Mouse (Mus musculus) kidney, postnatal 10 days (tissue): ENCODE results near the gene Ubl3.

Experiments
- DNase-seq: peaks from one replicate; pipeline ENCODE4 v3.0.0; 2021; ENCODE audit warnings: mixed read lengths

Gene Ubl3

DNA sequence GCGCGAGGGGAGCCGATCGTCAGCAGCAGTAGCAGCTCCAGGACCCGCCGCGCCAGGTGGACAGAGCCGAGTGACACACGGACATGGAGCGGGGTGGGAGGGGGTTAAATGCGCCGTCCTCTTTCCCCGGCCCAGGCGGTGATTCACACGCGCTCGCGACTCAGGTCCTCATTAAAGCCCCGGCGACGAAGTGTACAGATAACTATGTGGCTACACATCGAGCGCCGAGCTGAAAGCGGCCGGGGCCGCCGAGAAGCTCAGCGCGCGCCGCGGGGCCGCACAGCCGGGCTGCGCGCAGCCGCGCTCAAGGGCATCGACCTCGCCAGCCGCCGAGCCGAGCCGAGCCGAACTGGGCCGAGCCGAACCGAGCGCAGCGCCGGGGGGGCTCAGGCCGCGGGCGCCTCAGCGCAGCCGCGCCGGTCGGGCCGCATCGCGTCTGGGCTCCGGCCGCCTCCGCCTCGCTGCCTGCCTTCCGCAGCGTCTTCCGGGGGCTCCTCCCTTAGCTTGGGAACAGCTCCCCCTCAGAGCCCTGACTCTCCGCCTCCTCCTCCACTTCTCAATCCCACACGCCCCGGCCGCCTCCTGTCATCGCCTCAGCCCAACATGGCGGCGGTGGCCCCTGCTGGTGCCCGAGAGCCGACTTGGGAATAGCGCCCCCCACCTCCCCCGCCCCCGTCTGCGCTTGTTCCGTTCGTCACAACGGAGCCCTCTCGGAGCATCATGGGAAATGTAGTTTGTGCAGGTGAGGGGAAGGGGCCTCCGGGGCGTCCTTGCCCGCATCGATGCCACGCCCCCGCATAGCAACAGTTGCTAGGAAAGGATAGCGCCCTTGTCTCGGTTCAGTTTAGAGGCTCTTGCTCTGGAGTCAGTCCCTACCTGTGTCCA is at the start of gene Ubl3:
Ubl3 (minus strand) TSS at position 603 of the 885 bp plus-strand sequence.
- DNase-seq, result peak; percentile 96

DNA sequence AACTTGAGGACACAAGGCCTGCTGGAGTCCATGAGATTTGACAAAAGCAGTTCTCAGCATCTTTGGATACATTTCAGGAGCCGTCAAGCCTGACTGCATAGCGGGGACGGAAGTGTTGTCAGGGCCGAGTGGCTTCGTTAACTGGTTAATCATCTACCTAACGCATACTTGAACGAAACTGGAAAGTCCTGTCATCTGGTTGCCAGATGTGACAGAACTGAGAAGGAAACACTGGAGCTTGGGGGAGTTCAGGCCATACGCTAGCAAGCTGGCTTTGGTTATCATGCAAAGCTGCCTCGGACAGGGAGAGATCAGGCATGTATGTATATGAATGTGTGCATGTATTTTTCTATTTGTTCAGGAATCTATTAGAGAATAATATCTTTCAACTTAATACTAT is 45.8 kb upstream of the Ubl3 start:
- peak; percentile 55 for DNase-seq

DNA sequence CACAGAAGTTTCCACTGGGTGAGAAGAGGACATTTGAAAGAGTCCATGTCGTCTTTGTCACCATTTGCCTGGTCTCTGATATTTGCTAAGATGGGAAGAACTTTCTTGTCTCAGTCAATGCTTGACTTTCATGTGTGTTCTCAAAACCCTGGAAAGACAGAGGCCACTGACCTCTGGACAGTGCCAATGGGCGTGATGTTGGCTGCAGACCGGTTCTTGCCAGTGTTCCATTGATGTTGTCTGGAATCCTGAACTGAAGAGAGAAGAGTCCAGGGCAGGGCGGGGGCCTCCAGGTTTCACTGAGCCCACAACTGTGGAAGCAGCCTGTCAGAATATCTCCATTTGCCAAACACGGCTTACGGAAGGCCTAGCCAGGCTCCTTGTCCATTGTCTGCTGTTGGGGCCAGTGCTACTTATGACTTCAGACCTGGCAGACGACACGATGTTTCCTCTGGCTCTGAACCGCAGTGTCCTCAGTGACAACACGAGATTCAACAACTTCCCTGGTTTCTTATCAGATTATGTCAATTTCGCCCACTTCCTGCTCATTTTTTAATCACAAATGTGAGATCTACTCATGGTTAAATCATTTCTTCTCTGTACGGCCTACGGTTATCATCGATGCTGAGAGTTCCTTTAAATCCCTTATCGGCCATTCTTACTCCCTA is 43.6 kb upstream of the Ubl3 start:
- no peak for DNase-seq

DNA sequence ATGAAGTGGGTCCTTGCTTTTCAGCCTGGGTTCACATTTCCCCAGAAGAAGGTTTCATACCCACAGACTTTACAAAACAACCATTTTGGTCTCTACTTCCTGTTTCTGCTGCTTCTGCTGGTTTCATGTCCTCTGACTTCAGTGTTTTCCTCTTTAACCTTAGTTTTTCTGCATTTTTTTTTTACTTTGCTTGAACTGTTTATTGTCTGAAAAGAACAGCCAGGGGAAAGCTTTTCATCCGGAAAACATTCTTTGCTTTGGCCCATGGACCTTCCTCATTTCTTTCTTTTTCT is 42.8 kb upstream of the Ubl3 start:
- no peak for DNase-seq

DNA sequence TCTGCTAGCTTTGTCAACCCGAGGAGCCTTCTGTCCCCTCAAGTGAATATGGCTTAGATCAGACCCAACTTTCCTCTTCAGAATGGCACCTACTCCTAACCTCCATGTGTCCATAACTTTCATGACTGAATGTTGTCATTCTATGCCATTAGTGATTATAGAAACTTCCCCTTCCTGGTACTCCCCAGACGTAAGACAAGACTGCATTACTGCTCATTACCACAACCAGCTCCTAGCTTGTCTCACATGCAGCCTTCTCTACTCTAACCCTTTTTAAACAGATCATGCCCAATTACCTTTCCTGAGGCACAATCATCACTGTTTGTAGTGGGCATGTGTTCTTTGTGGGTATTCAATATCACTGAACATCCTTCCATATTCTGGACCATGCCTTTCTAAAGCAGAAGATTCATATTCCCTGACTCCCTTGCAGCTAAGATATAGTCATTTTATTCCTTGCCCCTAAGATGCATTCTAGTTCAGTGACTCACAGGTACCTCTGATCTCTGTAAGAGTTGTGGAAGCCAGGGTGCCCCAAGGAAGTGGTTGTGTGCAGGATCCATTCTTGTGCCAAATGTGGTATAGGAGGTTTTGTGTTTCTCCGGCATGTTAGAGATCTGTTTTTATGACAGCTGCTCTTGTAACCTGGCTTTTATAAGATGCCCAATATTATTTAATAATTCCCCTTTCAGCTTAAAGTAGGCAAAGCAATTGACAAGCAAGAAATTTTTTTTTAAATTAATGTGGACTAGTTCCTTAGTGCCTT is 42.3 kb upstream of the Ubl3 start:
- DNase-seq, result no peak

DNA sequence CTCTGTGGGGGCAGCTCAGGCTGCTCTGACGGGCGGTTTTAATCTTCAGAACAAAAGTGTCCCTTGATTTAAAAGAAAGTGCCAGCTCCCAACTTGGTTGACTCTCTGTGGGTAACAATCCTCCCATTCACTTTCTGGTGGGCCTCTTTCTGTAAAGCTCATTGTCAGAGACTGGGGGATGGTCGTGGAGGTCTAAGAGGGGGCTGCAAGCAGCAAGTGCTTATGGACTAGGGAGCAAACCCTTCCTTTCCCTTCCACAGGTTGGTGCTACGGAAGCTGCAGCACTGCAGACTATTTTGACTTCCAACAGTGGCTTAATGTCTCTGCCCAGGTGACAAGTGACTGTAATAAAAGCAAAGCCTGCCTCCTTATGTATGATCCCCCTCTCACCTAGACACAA is 41.0 kb upstream of the Ubl3 start:
- DNase-seq, result no peak

DNA sequence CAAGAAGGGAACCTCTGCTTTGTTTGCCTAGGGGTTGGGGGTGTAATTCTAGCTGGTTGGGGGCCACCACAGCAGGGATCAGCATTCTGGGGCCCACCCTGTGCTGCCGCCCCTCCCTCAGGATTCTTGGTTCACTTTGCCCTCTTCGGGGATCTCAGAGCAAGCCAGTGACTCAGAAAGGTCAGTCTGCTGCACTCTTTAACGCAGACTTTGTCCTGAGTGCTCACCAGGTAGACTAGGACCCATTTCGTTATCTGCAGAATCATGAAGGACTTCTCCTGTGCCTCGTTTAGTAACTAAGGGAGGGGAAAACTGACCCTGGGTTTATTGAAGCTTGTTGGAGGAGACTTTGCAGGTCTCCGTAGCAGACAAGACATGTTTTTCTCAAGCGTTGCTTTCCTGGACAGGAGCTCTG is 38.9 kb upstream of the Ubl3 start:
- no peak for DNase-seq

DNA sequence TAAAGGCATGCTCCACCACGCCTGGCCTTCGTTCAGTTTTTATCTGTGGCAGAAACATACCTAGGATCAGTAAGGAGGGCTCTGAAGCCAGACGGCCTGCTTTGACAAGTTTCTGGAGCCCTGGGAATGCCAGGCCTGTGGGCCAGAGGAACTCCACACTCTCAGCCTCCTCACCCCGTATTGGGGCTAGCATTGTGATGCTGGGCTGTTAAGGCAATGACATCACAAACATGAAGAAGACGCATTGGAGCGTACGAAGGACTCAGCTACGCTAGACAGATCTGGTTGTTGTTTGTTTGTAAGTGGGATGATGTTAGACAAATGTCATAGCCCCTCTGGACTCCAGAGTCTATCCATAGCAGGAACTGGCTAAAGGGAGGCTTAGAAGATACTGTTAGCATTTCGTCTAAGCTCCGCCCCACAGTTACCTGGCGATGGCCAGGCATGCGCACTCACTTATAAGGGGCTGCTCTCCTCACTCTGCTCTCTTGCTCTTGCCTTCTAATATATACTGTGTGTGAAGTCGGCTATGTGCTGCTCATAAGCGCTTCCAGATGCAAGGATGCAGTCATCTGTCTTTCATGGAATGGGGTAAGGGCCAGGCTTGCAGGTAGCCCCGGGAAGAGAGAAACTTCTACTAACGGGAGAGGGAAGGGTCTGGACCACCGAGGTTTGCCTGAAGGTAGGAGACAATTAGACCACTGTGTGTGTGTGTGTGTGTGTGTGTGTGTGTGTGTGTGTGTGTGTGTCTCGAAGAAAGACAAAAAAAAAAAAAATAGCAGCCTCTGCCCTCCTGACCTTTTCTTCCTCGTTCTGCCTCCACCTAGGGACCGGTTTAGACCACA is 38.2 kb upstream of the Ubl3 start:
- DNase-seq, result no peak

DNA sequence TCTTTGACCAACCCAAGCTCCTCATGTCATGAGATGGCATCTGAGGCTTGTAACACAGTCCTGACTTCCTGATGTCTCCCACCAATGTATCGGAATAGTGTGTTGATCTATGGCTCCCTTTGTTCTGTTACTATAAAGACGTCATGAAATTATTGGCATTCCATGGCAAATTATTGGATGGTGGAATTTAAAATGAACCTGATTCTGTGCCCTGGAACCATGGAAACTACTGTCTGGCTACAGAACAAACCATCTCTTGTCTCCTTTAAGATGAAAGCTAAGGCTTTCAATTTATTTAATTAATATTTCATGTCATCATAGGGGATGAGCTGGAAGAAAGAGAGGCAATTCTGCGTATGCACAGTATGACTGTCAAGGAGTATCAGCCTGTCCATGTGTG is 36.4 kb upstream of the Ubl3 start:
- DNase-seq, result no peak

DNA sequence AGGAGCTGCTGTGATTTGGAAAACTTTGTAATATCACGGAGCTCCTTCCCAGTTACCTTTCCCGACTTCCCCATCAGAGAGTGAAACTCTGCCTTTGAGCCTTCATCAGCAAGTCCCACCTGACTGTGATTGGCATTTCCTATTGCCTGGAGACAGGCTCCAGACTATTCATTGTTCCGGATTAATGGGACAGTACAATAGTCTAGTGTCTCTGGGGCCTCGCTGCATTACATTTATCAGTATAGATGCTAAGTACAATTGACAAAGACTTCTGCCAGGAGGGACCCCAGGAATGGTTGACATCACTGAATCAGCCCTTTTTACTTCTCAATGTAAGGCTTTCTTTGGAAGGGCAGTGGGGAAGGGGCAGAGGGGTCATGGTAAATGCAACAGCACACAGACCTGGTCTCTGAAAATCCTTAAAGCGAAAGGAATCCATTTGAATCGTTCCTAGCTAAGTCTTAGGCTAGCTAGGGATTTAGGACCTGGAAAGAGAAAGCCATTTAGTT is 35.6 kb upstream of the Ubl3 start:
- DNase-seq, result no peak

DNA sequence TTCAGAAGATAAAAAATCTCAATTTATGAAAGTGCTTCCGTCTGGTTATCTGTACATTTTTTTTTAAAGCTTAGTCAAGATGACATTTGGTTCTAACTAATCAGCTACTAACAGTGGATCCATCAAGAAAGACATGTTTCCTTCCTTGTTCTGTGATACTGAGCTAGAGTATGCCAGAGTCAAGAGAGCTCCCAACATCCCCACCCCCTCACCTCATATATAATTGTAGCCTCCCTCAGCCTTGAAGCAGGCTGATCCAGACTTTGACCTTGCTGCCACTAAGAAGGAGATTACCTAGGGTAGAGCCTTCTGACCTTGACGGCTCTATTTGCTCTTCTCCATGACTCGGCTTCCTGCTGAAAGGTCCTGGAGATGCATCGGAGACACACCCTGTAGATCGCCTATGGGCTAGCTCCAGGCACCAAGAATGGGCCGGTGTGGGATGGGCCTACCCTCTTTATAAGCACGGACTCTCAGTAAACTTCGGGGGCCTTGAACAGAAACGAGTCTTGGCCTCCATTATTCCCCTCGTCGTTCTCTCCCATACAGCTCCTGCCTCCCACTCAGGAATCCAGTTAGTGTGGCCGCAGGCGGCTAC is 27.9 kb upstream of the Ubl3 start:
- no peak for DNase-seq

DNA sequence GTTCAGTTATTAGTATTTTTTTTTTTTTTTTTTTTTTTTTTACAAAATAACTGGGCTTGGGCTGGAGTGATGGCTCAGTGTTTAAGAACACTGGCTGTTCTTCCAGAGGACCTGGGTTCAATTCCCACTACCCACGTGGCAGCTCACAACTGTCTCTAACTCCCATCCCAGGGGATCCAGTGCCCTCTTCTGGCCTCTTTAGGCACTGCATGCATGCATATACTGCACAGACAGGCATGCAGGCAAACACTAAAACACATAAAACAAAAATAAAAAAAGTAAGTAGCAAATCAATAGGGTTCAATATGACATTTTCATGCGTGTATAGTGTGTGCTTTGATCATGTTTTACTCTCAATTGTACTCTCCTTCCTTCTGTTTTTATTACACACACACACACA is 26.6 kb upstream of the Ubl3 start:
- no peak for DNase-seq

DNA sequence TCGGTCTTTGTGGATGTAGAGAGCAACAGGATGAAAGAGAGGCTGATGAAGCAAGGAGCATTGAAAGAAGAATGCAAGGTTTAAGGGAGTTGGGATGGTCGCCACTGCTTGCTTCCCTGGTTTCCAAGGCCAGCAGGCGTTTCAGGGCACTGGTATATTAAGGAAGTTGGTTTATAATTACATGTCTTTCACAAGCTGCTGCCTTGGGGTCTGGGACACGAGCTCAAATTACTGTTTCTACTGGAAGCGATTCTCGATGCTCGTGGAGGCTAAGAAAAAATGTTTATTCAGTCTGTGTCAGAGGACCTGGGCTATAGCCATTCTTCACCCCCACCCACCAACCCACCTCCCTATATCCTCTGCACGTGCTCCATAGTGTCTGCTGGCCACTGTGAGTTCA is 25.8 kb upstream of the Ubl3 start:
- DNase-seq, result no peak

DNA sequence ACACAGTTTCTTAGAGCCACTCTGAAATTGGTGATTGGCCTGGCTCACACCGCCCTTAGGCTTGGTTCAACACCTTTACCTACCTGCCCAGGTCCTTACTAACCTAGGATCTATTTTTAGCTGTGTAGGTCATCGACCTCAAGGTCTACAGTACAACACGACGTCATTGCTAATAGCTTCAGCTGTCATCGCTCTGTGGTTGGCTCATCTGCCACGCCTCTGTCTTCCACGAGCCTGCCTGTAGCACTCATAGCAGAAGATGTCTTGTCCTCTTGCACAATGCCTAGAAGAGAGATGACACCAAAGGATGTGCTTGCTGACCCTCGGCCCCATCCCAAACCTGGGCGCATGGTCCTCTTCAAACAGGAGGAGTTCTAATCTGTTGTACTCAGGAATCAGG is 24.7 kb upstream of the Ubl3 start:
- no peak for DNase-seq

DNA sequence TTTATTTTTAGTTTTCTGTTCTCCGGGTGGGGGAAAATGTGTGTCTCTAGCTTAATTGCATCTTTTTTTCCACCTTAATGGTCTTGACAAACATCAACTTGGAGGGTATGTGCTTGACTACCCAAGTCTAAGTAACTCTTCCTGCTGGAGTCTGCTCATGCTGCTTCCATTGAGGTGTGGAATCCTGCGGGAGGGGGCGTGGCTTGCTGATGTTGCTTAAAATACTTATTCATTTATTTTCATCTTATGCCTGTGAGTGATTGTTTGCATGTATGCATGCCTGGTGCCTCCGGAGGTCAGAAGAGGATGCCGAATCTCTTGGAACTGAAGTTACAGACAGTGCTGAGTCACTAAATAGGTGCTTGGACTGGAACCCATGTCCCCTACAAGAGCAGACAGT is 22.6 kb upstream of the Ubl3 start:
- DNase-seq, result peak; percentile 31

DNA sequence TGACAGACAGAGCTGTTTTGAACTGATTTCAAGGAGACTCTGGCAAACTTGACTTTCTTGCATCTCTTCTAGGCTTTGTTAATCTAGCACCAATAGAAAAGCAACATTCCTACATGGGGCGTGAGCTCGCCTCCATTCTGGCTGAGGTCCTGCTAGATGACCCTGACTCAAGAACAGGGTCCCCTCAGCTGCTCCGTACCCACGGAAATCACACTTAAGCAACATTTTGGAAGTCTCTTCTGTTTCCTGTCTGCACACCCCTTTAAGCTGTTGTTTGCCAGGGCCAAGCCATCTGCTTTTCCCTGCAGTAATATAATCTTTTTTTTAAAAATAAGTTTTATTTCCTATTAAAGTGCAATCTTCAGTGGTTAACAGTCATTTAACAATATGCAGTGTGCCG is 20.1 kb upstream of the Ubl3 start:
- DNase-seq, result no peak

DNA sequence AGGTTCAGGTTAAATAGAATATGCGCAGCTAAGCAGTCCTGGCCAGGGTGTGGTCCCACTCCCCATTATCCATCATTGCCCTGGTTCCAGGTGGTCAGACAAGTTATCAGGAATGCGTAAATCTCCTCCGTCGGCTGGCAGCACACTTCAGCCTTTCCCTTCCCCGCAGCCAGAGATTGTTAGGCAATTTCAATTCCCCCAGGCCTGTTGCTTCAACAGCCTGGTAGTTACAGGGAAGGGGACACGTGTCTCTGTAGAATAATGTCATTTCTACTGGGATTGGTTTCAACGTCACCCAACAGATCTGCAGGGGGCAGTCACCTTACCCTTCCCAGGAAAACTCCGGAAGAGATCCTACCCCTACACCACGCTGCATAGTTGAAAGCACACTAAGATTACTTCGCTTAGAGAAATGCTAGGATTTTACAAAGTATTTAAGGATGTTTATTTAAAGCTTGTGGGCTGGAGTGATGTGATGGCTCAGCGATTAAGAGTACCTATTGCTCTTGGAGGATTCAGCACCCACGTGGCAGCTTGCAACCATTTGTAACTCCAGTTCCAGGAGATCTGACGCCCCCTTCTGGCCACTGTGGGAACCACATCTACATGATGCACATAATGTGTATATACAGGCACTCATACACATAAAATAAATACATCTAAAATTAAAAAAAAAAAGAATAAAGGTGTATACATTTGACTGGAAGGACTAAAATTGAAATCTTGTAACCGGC is 18.1 kb upstream of the Ubl3 start:
- no peak for DNase-seq

DNA sequence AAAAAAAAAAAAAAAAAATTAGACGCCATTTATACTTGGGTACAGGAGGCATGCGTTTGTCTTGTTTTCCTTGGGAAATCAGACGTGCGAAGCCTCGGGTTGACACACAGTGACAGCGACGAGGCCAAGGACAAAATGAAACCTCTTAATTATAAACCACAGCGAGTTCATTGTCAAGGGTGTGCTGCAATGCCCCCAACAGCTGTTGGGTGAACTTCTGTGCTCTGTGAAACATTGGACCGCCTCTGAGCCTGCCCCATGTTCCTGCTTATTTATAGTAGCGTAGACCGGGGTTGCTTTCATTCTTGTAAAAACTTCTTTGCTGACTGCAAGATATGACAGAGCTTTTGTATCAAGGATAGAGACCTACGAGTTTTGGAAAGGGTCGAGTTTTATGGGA is 16.9 kb upstream of the Ubl3 start:
- DNase-seq, result peak; percentile 74

DNA sequence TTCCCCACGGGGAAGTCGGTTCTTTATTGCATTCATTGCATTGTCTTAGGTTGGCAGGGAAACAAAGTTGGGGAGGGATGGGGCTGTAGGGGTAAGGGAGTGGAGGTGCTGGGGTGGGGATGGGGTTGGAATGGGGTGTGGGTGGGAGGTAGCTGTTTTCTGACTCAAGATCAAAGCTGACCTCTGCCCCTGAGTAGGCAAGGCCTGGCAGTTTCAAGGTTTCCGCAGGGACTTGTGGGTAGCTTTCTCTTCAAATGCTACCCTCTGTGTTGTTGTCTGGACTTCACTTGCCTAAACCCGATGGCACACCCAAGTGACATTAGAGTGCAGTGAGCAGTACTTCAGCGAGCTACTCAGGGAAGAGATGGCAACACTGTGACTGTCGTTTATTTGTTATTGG is 13.0 kb upstream of the Ubl3 start:
- no peak for DNase-seq

DNA sequence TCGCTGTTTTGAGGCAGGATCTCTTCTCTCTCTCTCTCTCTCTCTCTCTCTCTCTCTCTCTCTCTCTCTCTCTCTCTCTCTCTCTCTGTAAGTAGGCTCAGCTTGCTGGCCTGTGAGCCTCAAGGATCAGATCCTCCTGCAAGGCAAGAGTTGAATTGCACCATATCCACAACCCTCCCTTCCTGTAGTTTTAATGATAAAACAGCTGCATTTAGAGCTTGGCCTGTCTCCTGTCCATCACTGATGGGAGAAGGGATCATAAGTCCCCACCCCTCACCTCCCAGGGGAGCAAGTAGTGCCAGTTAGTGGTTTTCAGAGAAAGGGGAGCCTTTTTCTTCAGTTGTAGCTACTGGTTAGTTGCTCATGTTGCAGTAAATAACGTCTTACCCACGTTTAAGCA is 11.5 kb upstream of the Ubl3 start:
- no peak for DNase-seq

DNA sequence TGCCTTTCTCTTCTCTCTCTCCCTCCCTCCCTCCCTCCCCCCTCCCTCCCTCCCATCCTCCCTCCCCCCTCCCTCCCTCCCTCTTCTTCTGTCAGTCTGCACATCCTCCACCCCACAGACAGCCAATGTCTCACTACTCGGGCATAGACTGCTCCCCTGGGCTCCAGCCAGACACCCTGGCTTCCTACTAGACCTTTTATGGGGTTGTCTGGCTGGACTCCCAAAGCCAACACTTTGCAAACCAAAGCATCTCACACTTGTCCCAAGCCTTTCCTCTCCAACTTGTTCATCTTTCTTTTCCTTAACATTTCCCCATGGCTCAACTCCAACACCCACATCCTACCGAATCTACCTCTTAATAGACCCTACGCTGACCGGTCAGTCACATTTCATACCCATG is 10.7 kb upstream of the Ubl3 start:
- peak; percentile 43 for DNase-seq

DNA sequence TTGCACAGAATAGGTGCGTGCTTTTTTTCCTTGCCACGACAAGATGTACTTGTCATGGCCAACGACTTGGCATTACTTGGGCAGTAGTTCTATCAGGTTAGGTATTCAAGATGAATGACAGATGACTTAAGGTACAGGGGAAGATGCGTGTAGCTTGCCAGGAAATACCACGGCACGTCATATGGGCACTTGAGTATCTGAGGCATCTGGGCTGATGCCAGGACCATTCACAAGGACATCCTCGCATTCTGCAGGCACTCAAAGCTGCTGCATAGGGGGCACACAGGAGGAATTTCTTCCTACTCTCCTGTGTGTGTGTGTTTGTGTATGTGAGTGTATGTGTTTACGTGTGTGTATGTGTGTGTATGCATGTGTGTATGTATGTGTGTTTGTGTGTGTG is 9.6 kb upstream of the Ubl3 start:
- no peak for DNase-seq
